Mouse (Mus musculus) forebrain, postnatal 0 days (tissue): ENCODE data around the gene Rnf217. TPM values are rescaled to one million over a fixed set of nuclear protein-coding genes. Genes with fewer than 3 reads are reported as not detected.

ENCODE experiments used
- ATAC-seq: fragments of 200-750 bp; cut with Nextera tagmentation; 2 replicates; pipeline ENCODE4 v1.8.0; 2017; ENCODE audit warnings: mild to moderate bottlenecking, moderate library complexity
- DNase-seq: peaks from one replicate; pipeline ENCODE4 v3.0.0-alpha.2; 2015
- H3K27ac ChIP-seq: fragments of 300-500 bp; sonication (generic); 2 replicates; pipeline ENCODE4 v1.5.1; 2014; ENCODE audit warnings: low read depth, mild to moderate bottlenecking, antibody characterized with exemption, low read length, moderate library complexity, mixed read lengths
- H3K27me3 ChIP-seq: fragments of 300-500 bp; sonication (generic); 2 replicates; pipeline ENCODE4 v1.6.1; 2014; ENCODE audit warnings: mild to moderate bottlenecking, low read length, mixed read lengths; ENCODE audit not compliant: insufficient read depth
- H3K36me3 ChIP-seq: fragments of 300-500 bp; sonication (generic); 2 replicates; pipeline ENCODE4 v1.6.1; 2014; ENCODE audit warnings: mild to moderate bottlenecking, moderate library complexity; ENCODE audit not compliant: insufficient read depth
- H3K4me1 ChIP-seq: fragments of 300-500 bp; sonication (generic); 2 replicates; pipeline ENCODE4 v1.6.1; 2014; ENCODE audit warnings: antibody characterized with exemption; ENCODE audit not compliant: insufficient read depth
- H3K4me2 ChIP-seq: fragments of 300-500 bp; sonication (generic); 2 replicates; pipeline ENCODE4 v1.6.1; 2014; ENCODE audit warnings: low read depth, mild to moderate bottlenecking, moderate library complexity
- H3K4me3 ChIP-seq: fragments of 300-500 bp; sonication (generic); 2 replicates; pipeline ENCODE4 v1.5.1; 2014; ENCODE audit warnings: low read depth, low read length, mixed read lengths
- H3K9ac ChIP-seq: fragments of 300-500 bp; sonication (generic); 2 replicates; pipeline ENCODE4 v1.6.1; 2014; ENCODE audit warnings: mild to moderate bottlenecking
- H3K9me3 ChIP-seq: fragments of 300-500 bp; sonication (generic); 2 replicates; pipeline ENCODE4 v1.6.1; 2016; ENCODE audit warnings: low read length
- CTCF ChIP-seq: sonication (generic); IDR thresholded peaks from 2 replicates; pipeline ENCODE4 v1.5.1; 2016; ENCODE audit warnings: antibody characterized with exemption, control low read depth, low read depth
- WGBS: fragments of 180-500 bp; shearing (Covaris S2); extraction: QIAGEN DNeasy Blood & Tissue Kit; methylation state at CpG from one replicate; pipeline ENCODE4 v1.1.7; 2014; 5-methylcytosine and 5-hydroxymethylcytosine counted together
- polyA plus RNA-seq: library from polyadenylated mRNA; unstranded; fragments of >200 nt; fragmentation: Nextera tagmentation; extraction: Ambion mirVana; gene quantifications from 2 replicates; pipeline ENCODE4 v1.2.1, GENCODE M21; 2015
- total RNA-seq: library from RNA; depleted of rRNA; stranded (reverse); fragments of >200 nt; gene quantifications from 2 replicates; pipeline ENCODE4 v1.2.3, GENCODE M21; 2014

Gene Rnf217
- total and polyA plus RNA-seq, 2 experiments from 2014 or later: 1.8 to 14.0 TPM

DNA sequence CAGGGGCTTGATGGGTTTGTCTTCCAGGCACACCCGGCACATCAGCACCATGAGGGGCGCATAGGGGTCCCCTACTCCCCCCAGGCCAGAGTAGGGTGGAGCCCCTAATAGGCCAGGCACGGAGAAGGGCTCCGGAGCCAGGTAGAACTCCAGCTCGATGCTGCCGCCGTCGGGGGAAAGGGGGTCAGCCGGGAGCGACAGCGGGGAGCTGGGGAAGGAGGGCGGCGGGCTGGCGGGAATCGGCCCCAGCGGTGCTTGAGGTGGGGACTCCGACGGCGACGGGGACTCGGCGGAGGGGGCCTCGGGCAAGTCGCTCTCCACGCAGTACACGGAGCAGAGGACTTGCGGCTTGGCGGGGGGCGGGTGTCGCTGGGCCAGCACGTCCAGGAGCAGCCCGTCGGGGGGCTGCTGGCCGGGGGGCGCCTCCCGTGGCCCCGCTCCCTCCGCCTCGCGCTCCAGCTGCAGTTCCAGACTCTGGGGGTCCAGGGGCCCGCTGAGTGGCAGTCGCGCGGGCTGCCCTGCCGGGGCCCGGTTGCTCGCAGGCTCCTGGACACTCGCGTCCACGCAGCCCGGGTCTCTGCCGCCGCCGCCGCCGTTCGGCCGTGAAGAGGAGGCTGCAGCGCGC lies 431 bp downstream of the Rnf217 start:
- Histone ChIP-seq H3K9ac (peak overlapping the region; percentile 93), H3K4me3 (peak overlapping the region; percentile 87), H3K9me3 (no peaks in the 10 kb centered on the region), H3K4me2 (peak overlapping the region; percentile 86), H3K27ac (peak overlapping the region; percentile 77), H3K36me3 (no peaks in the 10 kb centered on the region), H3K4me1 (peaks cover 18% of the 10 kb centered on the region), H3K27me3 (no peaks in the 10 kb centered on the region)
- WGBS: 2% methylated on average over 42 of the region's 60 CpGs
- ATAC-seq: peak; percentile 52
- peak; percentile 41 for DNase-seq
- TF ChIP-seq CTCF: peak; percentile 36; the same call in 1 of the 2 replicates

DNA sequence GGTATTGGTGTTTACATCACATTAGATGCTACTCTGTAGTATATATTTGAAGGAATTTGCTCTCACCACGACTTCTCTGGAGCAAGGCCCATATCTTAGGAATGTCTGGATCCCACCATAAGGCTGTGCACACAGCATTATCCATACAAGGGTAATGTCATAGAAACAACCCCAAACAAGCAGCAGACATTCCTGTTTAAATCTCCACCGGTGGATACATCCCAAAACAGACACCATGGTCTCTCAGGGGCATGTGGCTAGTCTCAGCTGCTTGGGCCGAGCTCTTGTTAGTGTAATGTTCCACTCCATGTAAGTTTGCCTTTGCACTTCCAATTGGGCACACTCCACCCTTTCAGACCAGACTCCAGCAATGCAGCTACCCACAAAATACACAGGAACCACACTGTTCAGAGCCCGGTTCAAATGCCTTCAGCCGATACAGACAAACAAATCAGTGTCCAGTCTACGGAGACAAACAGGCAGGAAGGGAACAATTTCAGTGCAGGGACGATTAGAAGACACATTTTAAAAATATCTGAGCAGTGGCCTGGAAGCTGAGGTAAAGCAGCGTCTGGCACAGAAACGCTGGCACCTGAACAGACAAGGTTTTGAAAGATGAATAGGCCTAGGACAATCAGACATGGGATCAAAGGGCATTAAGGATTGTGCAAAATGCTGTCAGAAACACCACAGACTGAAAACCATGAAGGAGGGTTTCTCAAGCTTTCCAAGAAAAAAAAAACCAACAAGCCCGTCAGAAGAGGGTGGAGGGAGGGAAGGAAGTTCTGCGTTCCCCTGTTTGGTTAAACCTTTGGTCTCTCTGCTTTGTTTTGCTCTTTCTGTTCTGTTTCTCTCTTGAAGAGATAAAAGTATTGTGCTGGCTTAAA lies 1.8 kb downstream of the Rnf217 start:
- peak overlapping the region; percentile 93; the same call in 1 of the 2 replicates for H3K9ac ChIP-seq
- H3K4me1 ChIP-seq: peaks cover 18% of the 10 kb centered on the region
- H3K4me2 ChIP-seq: peak overlapping the region; percentile 86
- TF ChIP-seq CTCF: no peak
- no peaks in the 10 kb centered on the region for H3K9me3 ChIP-seq
- ATAC-seq (no peak), DNase-seq (no peak)
- no peak overlapping the region for H3K27ac ChIP-seq
- 11% methylated on average over 11 of the region's 11 CpGs for WGBS
- no peaks in the 10 kb centered on the region for H3K36me3 ChIP-seq
- H3K4me3 ChIP-seq: peak overlapping the region; percentile 87
- H3K27me3 ChIP-seq: no peaks in the 10 kb centered on the region

DNA sequence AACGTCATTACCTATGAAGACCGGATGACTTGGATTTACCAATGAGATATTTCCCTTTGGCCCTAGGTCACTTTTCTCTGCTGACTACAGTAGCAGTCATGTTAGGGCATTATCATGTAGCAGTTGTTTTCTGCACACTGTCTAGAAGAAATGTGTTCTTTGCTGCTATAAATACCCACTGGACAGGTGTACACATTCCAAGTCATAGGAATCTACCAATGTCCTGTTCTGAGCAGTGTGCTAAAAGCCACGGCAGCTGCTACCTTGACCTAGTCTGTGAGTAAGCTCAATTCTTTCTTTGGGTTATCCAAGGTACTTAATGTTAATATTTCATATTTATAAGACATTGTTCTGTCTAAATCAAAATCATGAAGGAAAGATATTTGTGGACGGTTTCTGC lies 5.1 kb downstream of the Rnf217 start:
- no peaks in the 10 kb centered on the region for H3K9me3 ChIP-seq
- no peak overlapping the region for H3K4me3 ChIP-seq
- peaks cover 18% of the 10 kb centered on the region for H3K4me1 ChIP-seq
- no peak overlapping the region for H3K9ac ChIP-seq
- no peaks in the 10 kb centered on the region for H3K36me3 ChIP-seq
- no peaks in the 10 kb centered on the region for H3K27me3 ChIP-seq
- H3K4me2 ChIP-seq: no peak overlapping the region
- no peak for ATAC-seq
- H3K27ac ChIP-seq: no peak overlapping the region
- no peak for TF ChIP-seq CTCF
- DNase-seq: no peak
- WGBS: 94% methylated on average over 4 of the region's 4 CpGs

DNA sequence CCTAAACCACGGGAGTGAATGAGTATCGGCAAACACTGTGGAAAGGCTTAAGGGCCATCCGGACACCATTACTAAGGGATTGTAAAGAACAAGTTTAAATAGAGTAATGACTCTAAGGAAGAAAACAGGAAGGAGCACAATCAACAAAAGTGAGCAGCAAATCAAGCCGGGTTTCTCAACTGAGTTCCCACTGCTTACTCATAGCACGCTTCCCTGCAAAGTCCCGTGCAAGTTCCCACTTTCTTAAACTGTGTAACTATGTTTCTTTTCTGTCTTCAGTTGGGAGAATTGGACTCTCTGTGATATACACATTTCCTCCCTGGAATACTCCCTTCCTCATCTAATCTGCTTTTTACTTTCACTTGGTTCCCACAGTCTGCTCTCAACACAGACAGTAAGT lies 8.9 kb downstream of the Rnf217 start:
- Histone ChIP-seq H3K9ac (no peak overlapping the region), H3K4me2 (no peak overlapping the region), H3K27ac (no peak overlapping the region), H3K4me1 (peaks cover 4% of the 10 kb centered on the region; the same call in 1 of the 2 replicates), H3K9me3 (no peaks in the 10 kb centered on the region), H3K4me3 (no peak overlapping the region), H3K36me3 (no peaks in the 10 kb centered on the region), H3K27me3 (no peaks in the 10 kb centered on the region)
- WGBS: 93% methylated on average over 6 of the region's 6 CpGs
- no peak for TF ChIP-seq CTCF
- no peak for ATAC-seq
- no peak for DNase-seq

DNA sequence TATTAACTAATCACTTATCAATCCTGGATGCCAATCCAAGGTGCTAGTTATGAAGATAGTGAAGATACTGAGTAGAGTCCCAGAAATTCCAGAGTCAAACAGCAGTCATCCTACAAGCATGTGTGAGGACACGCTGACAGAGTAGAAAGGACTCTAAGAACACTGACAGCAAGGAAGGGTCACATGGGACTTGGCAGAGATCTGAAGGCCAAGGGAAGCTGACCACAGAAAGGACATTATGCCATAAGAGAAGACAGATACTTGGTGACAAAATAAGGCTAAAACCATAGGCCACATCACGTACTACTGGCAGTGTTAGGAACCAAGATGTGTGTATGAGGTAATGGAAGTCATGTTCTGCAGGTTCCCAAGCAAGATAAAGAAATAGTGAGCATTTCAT lies 11.1 kb downstream of the Rnf217 start:
- H3K4me2 ChIP-seq: no peak overlapping the region
- H3K4me1 ChIP-seq: peaks cover under 1% of the 10 kb centered on the region; the same call in 1 of the 2 replicates
- H3K27ac ChIP-seq: no peak overlapping the region
- H3K27me3 ChIP-seq: no peaks in the 10 kb centered on the region
- no peak overlapping the region for H3K4me3 ChIP-seq
- no peak for DNase-seq
- no peaks in the 10 kb centered on the region for H3K9me3 ChIP-seq
- no peaks in the 10 kb centered on the region for H3K36me3 ChIP-seq
- 92% methylated on average over 2 of the region's 2 CpGs for WGBS
- TF ChIP-seq CTCF: no peak
- no peak for ATAC-seq
- no peak overlapping the region for H3K9ac ChIP-seq

DNA sequence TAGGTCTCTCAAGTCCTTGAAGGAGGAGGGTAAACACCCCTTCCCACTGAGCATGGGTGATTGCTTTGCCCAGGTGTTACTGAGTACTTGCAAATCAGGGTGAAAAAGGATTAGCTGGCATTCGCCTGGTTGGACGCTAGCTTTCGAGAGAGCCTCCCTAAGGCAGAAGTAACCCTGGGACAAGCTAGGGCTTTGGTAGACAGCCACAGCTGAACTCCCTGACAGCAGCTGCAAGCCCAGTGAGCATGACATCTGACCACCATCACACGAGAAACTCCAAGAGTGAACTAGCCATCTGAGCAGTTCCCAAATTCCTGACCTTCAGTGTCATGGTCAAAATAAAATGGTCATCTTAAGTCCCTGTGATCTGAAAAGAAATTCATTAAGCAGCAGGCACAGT lies 12.2 kb downstream of the Rnf217 start:
- DNase-seq: no peak
- Histone ChIP-seq H3K27ac (no peak overlapping the region), H3K9me3 (no peaks in the 10 kb centered on the region), H3K9ac (no peak overlapping the region), H3K36me3 (no peaks in the 10 kb centered on the region), H3K27me3 (no peaks in the 10 kb centered on the region), H3K4me3 (no peak overlapping the region), H3K4me2 (no peak overlapping the region), H3K4me1 (peaks cover 10% of the 10 kb centered on the region)
- no peak for TF ChIP-seq CTCF
- WGBS: 54% methylated on average over 4 of the region's 4 CpGs
- no peak for ATAC-seq

DNA sequence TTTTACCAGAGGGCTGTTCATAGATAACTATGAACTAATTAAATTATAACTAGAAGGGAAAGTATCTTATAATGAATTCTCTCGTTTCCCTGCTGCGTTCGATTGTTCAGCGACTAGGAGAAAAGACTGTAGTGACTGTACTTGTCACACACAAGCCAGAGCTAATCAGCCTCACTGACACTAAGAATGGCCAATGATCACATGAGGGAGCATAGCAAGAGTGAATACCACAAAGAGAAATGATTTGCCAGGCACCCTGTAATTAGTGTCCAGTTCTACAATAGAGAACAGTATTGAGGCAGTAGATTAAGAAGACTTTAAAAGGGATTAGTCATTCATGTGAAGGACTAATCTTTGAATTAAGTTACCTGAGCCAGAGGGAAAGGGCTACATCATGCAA lies 13.7 kb downstream of the Rnf217 start:
- no peak for ATAC-seq
- no peak overlapping the region for H3K9ac ChIP-seq
- no peaks in the 10 kb centered on the region for H3K9me3 ChIP-seq
- H3K27me3 ChIP-seq: no peaks in the 10 kb centered on the region
- H3K4me3 ChIP-seq: no peak overlapping the region
- DNase-seq: no peak
- no peak overlapping the region for H3K4me2 ChIP-seq
- TF ChIP-seq CTCF: no peak
- WGBS: 24% methylated on average over 4 of the region's 4 CpGs
- no peaks in the 10 kb centered on the region for H3K36me3 ChIP-seq
- no peak overlapping the region for H3K27ac ChIP-seq
- peaks cover 10% of the 10 kb centered on the region for H3K4me1 ChIP-seq
